Mouse (Mus musculus) retina, embryonic 14.5 days (tissue): ENCODE results near the gene Snx12.
A peak's percentile ranks its signal among the peaks of the same experiment; 100 is the strongest.
"Not testable (repeated sequence)": the region's sequence is repeated elsewhere in the genome, so short reads cannot be mapped to it uniquely, and the experiment has no call there.

ENCODE experiments used
- DNase-seq: peaks from one replicate; pipeline ENCODE4 v3.0.0-alpha.2; 2015; ENCODE audit warnings: low spot score

The Snx12 gene

GRCm38 (mm10) chrX:101131992-101132791 lies 90.2 kb downstream of the Snx12 start:
- DNase-seq = peak; percentile 78

GRCm38 (mm10) chrX:101131001-101131400 lies 91.4 kb downstream of the Snx12 start:
- DNase-seq = peak; percentile 78

DNA sequence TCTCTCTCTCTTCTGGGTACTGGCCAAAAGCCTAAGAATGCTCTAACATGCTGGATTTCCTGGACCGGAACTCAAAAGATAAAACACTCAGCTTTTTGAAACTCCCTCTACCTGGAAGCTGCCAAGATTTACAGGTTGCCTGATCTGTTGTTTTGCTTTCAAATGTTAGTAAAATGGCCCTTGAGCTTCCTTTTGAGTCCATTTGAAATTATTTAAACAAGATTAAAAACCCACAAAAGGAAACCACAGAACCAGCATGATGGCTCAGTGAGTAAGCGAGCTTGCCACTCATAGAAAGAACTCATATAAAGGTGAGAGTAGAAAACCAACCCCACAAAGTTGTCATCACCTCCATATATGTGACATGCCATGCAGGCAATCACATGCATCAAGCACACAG lies 93.8 kb downstream of the Snx12 start:
- no peak for DNase-seq

DNA sequence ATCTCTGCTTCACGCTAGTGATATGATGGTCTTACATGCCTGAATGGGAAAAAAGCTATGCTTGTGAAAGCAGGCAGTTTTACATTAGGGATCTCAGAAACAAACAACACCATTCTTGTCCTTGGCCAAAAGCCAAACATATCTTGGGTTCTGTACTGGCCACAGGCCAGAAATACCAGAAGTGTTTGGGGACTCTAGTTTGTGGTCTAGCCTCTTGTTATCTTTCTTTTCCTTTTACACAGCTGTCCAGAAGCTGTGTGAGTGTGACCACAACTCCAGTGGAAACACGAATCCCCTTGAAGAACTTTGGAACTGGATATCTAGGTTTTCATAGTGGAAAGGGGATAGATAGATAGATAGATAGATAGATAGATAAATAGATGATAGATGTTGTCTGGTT lies 95.4 kb downstream of the Snx12 start:
- DNase-seq = no peak

DNA sequence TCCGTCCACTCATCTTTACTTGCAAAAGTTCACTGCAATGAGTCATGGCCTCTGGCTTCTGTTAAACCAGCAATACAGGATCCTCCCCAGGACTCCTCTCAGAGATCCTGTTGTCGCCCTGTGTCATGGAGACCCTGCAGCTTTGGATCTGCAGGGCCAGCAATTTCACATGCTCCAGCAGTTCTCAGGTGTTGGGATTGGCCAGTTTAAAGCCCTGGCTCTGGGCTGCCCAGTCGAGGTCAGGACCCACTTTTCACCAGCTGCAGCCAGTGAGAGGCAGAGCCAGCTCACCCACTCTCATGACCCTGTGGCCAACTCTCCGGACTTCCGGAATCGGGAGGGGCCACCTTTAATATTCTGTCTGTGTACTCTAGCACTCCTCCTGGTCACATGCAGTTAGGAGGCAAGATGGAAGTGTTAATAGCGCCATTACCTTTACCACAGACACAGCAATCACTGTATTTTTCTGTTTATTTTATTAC lies 95.8 kb downstream of the Snx12 start:
- no peak for DNase-seq

GRCm38 (mm10) chrX:101120546-101120945 lies 101.8 kb downstream of the Snx12 start:
- no peak for DNase-seq

GRCm38 (mm10) chrX:101085920-101086319 lies 136.4 kb downstream of the Snx12 start, which contains the start of gene Slc7a3:
TSS of gene Slc7a3 (minus strand) at chrX:101086020.
- no peak for DNase-seq

GRCm38 (mm10) chrX:101085211-101085610 lies 137.2 kb downstream of the Snx12 start:
- DNase-seq = not testable (repeated sequence)

GRCm38 (mm10) chrX:101084192-101084591 lies 138.2 kb downstream of the Snx12 start:
- DNase-seq = no peak

DNA sequence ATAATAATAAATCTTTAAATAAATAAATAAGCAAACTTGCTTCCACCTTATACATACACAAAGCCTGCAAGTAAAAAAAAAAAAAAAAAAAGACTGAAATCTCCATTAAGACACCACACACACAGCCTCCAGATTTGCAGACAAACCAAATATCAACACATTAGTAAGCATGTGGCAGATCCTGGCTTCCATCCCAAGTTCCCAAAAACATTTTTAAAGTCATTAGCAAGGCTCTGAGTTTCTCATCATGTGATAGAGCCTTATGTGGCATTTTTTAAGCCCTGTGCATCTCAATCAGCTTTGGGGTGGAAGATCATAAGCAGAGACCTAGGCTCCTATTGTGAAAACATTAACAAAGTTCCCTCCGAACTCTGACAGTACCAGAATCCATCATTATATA lies 157.1 kb downstream of the Snx12 start:
- DNase-seq = no peak

GRCm38 (mm10) chrX:101063503-101063902 lies 158.9 kb downstream of the Snx12 start:
- no peak for DNase-seq

DNA sequence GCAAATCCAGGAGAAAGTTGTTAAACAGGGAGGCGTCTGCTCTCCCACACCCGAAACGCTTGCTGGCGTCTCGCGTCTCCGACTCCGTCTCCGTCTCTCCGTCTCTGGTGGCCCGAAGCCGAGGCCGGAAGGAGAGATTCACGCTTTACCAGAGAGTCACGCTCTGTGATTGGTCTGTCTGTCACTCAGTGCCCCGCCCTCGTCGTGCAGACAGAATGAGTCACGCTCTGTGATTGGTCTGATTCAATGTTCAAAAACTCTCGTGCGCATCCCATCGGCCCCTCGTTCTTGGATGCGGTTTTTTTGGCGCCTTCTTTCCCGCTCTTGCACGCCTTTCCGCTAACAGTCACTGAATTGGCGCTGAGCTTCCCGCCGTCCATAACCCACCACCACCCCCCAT lies 162.8 kb downstream of the Snx12 start, which contains the start of gene Tex11:
Gene Tex11, minus strand, starts transcription at position 127 of the 400 bp plus-strand sequence.
- DNase-seq = no peak
